In the genomic region with DNA sequence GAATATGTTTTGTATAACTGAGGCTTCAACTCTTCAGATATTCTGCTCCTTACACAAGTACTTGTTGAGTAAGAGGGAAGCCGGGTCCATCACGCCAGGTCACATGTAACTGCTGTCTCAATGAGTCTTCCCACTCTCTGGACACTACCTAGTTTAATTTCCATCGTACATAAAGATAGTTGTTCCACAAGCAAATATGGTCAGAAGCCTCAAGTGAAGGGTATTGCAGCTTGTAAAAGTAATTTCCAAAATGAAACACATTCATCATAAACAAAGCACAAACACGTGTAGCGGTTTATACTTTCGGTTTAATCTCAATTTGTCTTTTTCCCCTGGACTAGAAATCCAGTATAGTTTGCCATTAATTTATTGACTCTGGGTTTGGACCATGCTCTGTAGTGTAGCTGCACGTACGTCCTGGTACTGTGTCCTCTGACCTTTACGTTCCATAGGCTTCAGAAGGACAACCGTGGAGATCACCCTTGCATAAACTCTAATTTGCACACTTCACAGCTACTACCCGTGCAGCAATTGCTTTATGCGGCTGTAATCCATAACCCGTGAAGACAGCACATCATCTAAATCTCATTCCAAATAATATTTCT, we compare ENCODE assay signal across 19 mouse cellular contexts.
"Had no signal": no experiment of that assay in that cellular context is flagged by ENCODE, and none has a peak within 500 bp of the region (broad histone marks: within the 10 kb centered on the region; RNA-seq: fewer than 3 reads in every experiment).

No protein-coding gene starts in this region.

- DNase-seq: kidney, adult 2 months; kidney, postnatal 25 days; left cerebral cortex, postnatal 4 days; liver, embryonic 13.5 days; lung, adult 18-20 months; lung, postnatal 10 days; lung, postnatal 36 days; thymus, adult 2 months; thymus, postnatal 14 days; thymus, postnatal 4 days had no signal

- H3K4me3 ChIP-seq: liver, embryonic 13.5 days; megakaryocyte, embryonic 14.5 days had no signal

- ATAC-seq: midbrain, embryonic 13.5 days; midbrain, embryonic 16.5 days had no signal

- H3K4me2 ChIP-seq: limb, embryonic 15.5 days; liver, embryonic 13.5 days had no signal

- H3K36me3 ChIP-seq: limb, embryonic 12.5 days; limb, embryonic 15.5 days; liver, embryonic 13.5 days; lung, embryonic 15.5 days; midbrain, embryonic 10.5 days had no signal

- H3K27me3 ChIP-seq: limb, embryonic 12.5 days; lung, embryonic 15.5 days; midbrain, embryonic 13.5 days; neural tube, embryonic 13.5 days had no signal

- H3K27ac ChIP-seq: kidney, postnatal 0 days; limb, embryonic 12.5 days; limb, embryonic 15.5 days; liver, embryonic 13.5 days; lung, embryonic 15.5 days; midbrain, embryonic 10.5 days; midbrain, embryonic 13.5 days had no signal

- H3K9ac ChIP-seq: limb, embryonic 12.5 days; limb, embryonic 15.5 days; liver, embryonic 13.5 days; lung, embryonic 15.5 days; midbrain, embryonic 13.5 days had no signal

- H3K9me3 ChIP-seq: limb, embryonic 12.5 days; limb, embryonic 15.5 days; liver, embryonic 13.5 days; lung, embryonic 15.5 days; megakaryocyte, embryonic 14.5 days; midbrain, embryonic 10.5 days; midbrain, embryonic 13.5 days; neural tube, embryonic 13.5 days had no signal
